Mouse (Mus musculus) heart, postnatal 0 days (tissue): ENCODE data around the gene Mdc1. TPM values are rescaled to one million over a fixed set of nuclear protein-coding genes. Genes with fewer than 3 reads are reported as not detected.
A peak's percentile ranks its signal among the peaks of the same experiment; 100 is the strongest.

ENCODE experiments used
- ATAC-seq: fragments of 200-750 bp; cut with Nextera tagmentation; 2 replicates; pipeline ENCODE4 v1.8.0; 2017; ENCODE audit warnings: low read depth, moderate number of reproducible peaks, moderate library complexity; ENCODE audit not compliant: insufficient read depth
- DNase-seq: peaks from one replicate; pipeline ENCODE4 v3.0.0-alpha.2; 2016; ENCODE audit warnings: low spot score
- H3K27ac ChIP-seq: fragments of 300-500 bp; sonication (generic); 2 replicates; pipeline ENCODE4 v1.5.1; 2014; ENCODE audit warnings: low read depth, mild to moderate bottlenecking
- H3K27me3 ChIP-seq: fragments of 300-500 bp; sonication (generic); 2 replicates; pipeline ENCODE4 v1.6.1; 2014; ENCODE audit warnings: low read length, mixed read lengths; ENCODE audit not compliant: control insufficient read depth, insufficient read depth
- H3K36me3 ChIP-seq: fragments of 300-500 bp; sonication (generic); replicated peaks from 2 replicates; pipeline ENCODE4 v1.6.1; 2014; ENCODE audit warnings: low read length, mixed read lengths; ENCODE audit not compliant: control insufficient read depth, insufficient read depth
- H3K4me1 ChIP-seq: fragments of 300-500 bp; sonication (generic); 2 replicates; pipeline ENCODE4 v1.6.1; 2014; ENCODE audit warnings: antibody characterized with exemption; ENCODE audit not compliant: control insufficient read depth, insufficient read depth
- H3K4me2 ChIP-seq: fragments of 300-500 bp; sonication (generic); 2 replicates; pipeline ENCODE4 v1.6.1; 2014; ENCODE audit warnings: low read depth, mild to moderate bottlenecking, low read length, moderate library complexity
- H3K4me3 ChIP-seq: fragments of 300-500 bp; sonication (generic); 2 replicates; pipeline ENCODE4 v1.5.1; 2014; ENCODE audit warnings: low read depth, low read length
- H3K9ac ChIP-seq: fragments of 300-500 bp; sonication (generic); replicated peaks from 2 replicates; pipeline ENCODE4 v1.6.1; 2014; ENCODE audit warnings: low read depth, low read length, mixed read lengths
- H3K9me3 ChIP-seq: fragments of 300-500 bp; sonication (generic); replicated peaks from 2 replicates; pipeline ENCODE4 v1.6.1; 2016; ENCODE audit warnings: low read length; ENCODE audit not compliant: control insufficient read depth
- CTCF ChIP-seq: IDR thresholded peaks from 2 replicates; pipeline ENCODE4 v1.5.1; 2016; ENCODE audit warnings: antibody characterized with exemption, control low read depth, low read depth
- EP300 ChIP-seq: IDR thresholded peaks from 2 replicates; pipeline ENCODE4 v1.6.1; 2016; ENCODE audit warnings: antibody characterized with exemption, low read depth
- WGBS: fragments of 180-500 bp; shearing (Covaris S2); extraction: QIAGEN DNeasy Blood & Tissue Kit; methylation state at CpG from one replicate; pipeline ENCODE4 v1.1.7; 2014; 5-methylcytosine and 5-hydroxymethylcytosine counted together
- polyA plus RNA-seq: library from polyadenylated mRNA; unstranded; fragments of >200 nt; fragmentation: Nextera tagmentation; extraction: Ambion mirVana; gene quantifications from 2 replicates; pipeline ENCODE4 v1.2.1, GENCODE M21; 2015
- total RNA-seq: library from RNA; depleted of rRNA; stranded (reverse); fragments of >200 nt; gene quantifications from 2 replicates; pipeline ENCODE4 v1.2.3, GENCODE M21; 2014; ENCODE audit warnings: low replicate concordance

Gene Mdc1
- total and polyA plus RNA-seq, 2 experiments from 2014 or later = 2.3 to 5.4 TPM

GRCm38 (mm10) chr17:35810900-35811648 lies 30.2 kb upstream of the Mdc1 start:
- no peak for ATAC-seq
- no peak overlapping the region for H3K4me3 ChIP-seq
- no peak for TF ChIP-seq CTCF
- no peak for TF ChIP-seq EP300
- WGBS = 43% methylated on average over 5 of the region's 5 CpGs
- H3K36me3 ChIP-seq = no peaks in the 10 kb centered on the region
- peak overlapping the region; percentile 96 for H3K27ac ChIP-seq
- no peaks in the 10 kb centered on the region for H3K27me3 ChIP-seq
- no peak for DNase-seq
- no peak overlapping the region for H3K4me2 ChIP-seq
- H3K9me3 ChIP-seq = no peaks in the 10 kb centered on the region
- peaks cover 47% of the 10 kb centered on the region for H3K4me1 ChIP-seq
- H3K9ac ChIP-seq = no peak overlapping the region

GRCm38 (mm10) chr17:35812307-35812706 lies 29.0 kb upstream of the Mdc1 start:
- Histone ChIP-seq H3K9ac (no peak overlapping the region), H3K27ac (peak overlapping the region; percentile 96)
- 81% methylated on average over 5 of the region's 5 CpGs for WGBS

GRCm38 (mm10) chr17:35812736-35813135 lies 28.6 kb upstream of the Mdc1 start:
- Histone ChIP-seq H3K4me1 (peaks cover 55% of the 10 kb centered on the region), H3K9me3 (no peaks in the 10 kb centered on the region), H3K27me3 (no peaks in the 10 kb centered on the region), H3K4me2 (no peak overlapping the region), H3K27ac (peak overlapping the region; percentile 96), H3K4me3 (no peak overlapping the region), H3K9ac (0 out of 2 replicates have a peak overlapping the region, but pooled peaks have one; percentile 31), H3K36me3 (no peaks in the 10 kb centered on the region)
- ATAC-seq (no peak; the same call in none of the 2 replicates), DNase-seq (no peak)
- 30% methylated on average over 6 of the region's 6 CpGs for WGBS
- TF ChIP-seq EP300 = no peak
- TF ChIP-seq CTCF = no peak

More at GRCm38 (mm10) chr17:35812307-35812706, 29.0 kb upstream of the Mdc1 start:
- H3K4me1 ChIP-seq = peaks cover 55% of the 10 kb centered on the region
- ATAC-seq (no peak), DNase-seq (no peak)
- no peaks in the 10 kb centered on the region for H3K27me3 ChIP-seq
- H3K9me3 ChIP-seq = no peaks in the 10 kb centered on the region
- H3K36me3 ChIP-seq = no peaks in the 10 kb centered on the region
- no peak overlapping the region for H3K4me3 ChIP-seq
- no peak for TF ChIP-seq CTCF
- no peak for TF ChIP-seq EP300
- H3K4me2 ChIP-seq = no peak overlapping the region

GRCm38 (mm10) chr17:35813245-35813647 lies 28.1 kb upstream of the Mdc1 start:
- Histone ChIP-seq H3K4me1 (peaks cover 55% of the 10 kb centered on the region), H3K27ac (peak overlapping the region; percentile 96), H3K4me3 (no peak overlapping the region), H3K4me2 (no peak overlapping the region), H3K36me3 (no peaks in the 10 kb centered on the region), H3K9me3 (no peaks in the 10 kb centered on the region), H3K27me3 (no peaks in the 10 kb centered on the region), H3K9ac (0 out of 2 replicates have a peak overlapping the region, but pooled peaks have one; percentile 31)
- DNase-seq (peak; percentile 98), ATAC-seq (peak; percentile 91)
- 9% methylated on average over 7 of the region's 7 CpGs for WGBS
- TF ChIP-seq EP300 (peak; percentile 83), CTCF (no peak)

- Histone ChIP-seq H3K27me3 (no peaks in the 10 kb centered on the region), H3K4me2 (no peak overlapping the region), H3K36me3 (no peaks in the 10 kb centered on the region), H3K9me3 (no peaks in the 10 kb centered on the region), H3K4me3 (no peak overlapping the region), H3K4me1 (peaks cover 55% of the 10 kb centered on the region), H3K9ac (no peak overlapping the region), H3K27ac (peak overlapping the region; percentile 96)
- ATAC-seq (peak; percentile 9), DNase-seq (no peak)
- TF ChIP-seq CTCF (no peak), EP300 (no peak; the same call in 1 of the 2 replicates)
- 40% methylated on average over 7 of the region's 7 CpGs for whole genome bisulfite sequencing
Observed at GRCm38 (mm10) chr17:35813653-35814052, 27.7 kb upstream of the Mdc1 start.
